Mouse (Mus musculus) liver, embryonic 14.5 days (tissue): ENCODE data around the gene Gulp1. TPM values are rescaled to one million over a fixed set of nuclear protein-coding genes. Genes with fewer than 3 reads are reported as not detected.

Source experiments
- ATAC-seq: fragments of 200-750 bp; cut with Nextera tagmentation; 2 replicates; pipeline ENCODE4 v1.8.0; 2017; ENCODE audit warnings: moderate number of reproducible peaks, mild to moderate bottlenecking, moderate library complexity; ENCODE audit not compliant: insufficient read depth
- DNase-seq, 3 experiments: peaks; one replicate each; pipeline ENCODE4 v3.0.0-alpha.2; 2012 to 2013; ENCODE audit warnings: low read depth in 3 of 3, low spot score in 3 of 3
- H3K27ac ChIP-seq: fragments of 300-500 bp; sonication (generic); 2 replicates; pipeline ENCODE4 v1.5.1; 2014; ENCODE audit warnings: moderate library complexity, mild to moderate bottlenecking, control low read depth, inconsistent platforms
- H3K27me3 ChIP-seq: fragments of 300-500 bp; sonication (generic); 2 replicates; pipeline ENCODE4 v1.6.1; 2014; ENCODE audit warnings: mild to moderate bottlenecking, low read length, moderate library complexity; ENCODE audit not compliant: control insufficient read depth, insufficient read depth
- H3K36me3 ChIP-seq: fragments of 300-500 bp; sonication (generic); replicated peaks from 2 replicates; pipeline ENCODE4 v1.6.1; 2014; ENCODE audit warnings: low read depth; ENCODE audit not compliant: control insufficient read depth, insufficient read depth
- H3K4me1 ChIP-seq, 2 experiments: fragments of 200-500 bp in 1 of 2; fragments of 300-500 bp in 1 of 2; sonication (generic) in 1 of 2; replicated peaks; 2 replicates each; pipeline ENCODE4 v1.6.1; 2012 to 2014; ENCODE audit warnings: antibody characterized with exemption in 1 of 2, inconsistent platforms in 1 of 2, low read length in 1 of 2; ENCODE audit not compliant: control insufficient read depth in 2 of 2, insufficient read depth in 2 of 2
- H3K4me2 ChIP-seq: fragments of 300-500 bp; sonication (generic); 2 replicates; pipeline ENCODE4 v1.6.1; 2014; ENCODE audit warnings: low read depth, mild to moderate bottlenecking, control low read depth, moderate library complexity
- H3K4me3 ChIP-seq, 2 experiments: fragments of 200-500 bp in 1 of 2; fragments of 300-500 bp in 1 of 2; sonication (generic) in 1 of 2; 2 replicates each; pipeline ENCODE4 v1.5.1; 2012 to 2014; ENCODE audit warnings: low read depth in 2 of 2, low read length in 2 of 2, mild to moderate bottlenecking in 2 of 2, control low read depth in 1 of 2, inconsistent platforms in 1 of 2, moderate library complexity in 1 of 2; ENCODE audit not compliant: insufficient read depth in 1 of 2
- H3K9ac ChIP-seq: fragments of 300-500 bp; sonication (generic); replicated peaks from 2 replicates; pipeline ENCODE4 v1.6.1; 2014; ENCODE audit warnings: mild to moderate bottlenecking, control low read depth, moderate library complexity
- H3K9me3 ChIP-seq: fragments of 300-500 bp; sonication (generic); 2 replicates; pipeline ENCODE4 v1.6.1; 2016; ENCODE audit warnings: low read length, mixed read lengths; ENCODE audit not compliant: control insufficient read depth
- CTCF ChIP-seq: IDR thresholded peaks from 2 replicates; pipeline ENCODE4 v1.5.1; 2016; ENCODE audit warnings: antibody characterized with exemption, low read depth, control low read depth
- EP300 ChIP-seq: IDR thresholded peaks from 2 replicates; pipeline ENCODE4 v1.6.1; 2016; ENCODE audit warnings: antibody characterized with exemption, low read depth
- WGBS: fragments of 180-500 bp; shearing (Covaris S2); extraction: QIAGEN DNeasy Blood & Tissue Kit; methylation state at CpG from one replicate; pipeline ENCODE4 v1.1.7; 2014; ENCODE audit not compliant: insufficient replicate concordance; 5-methylcytosine and 5-hydroxymethylcytosine counted together
- polyA plus RNA-seq, 2 experiments: library from polyadenylated mRNA; depleted of rRNA in 1 of 2; stranded (reverse) in 1 of 2; unstranded in 1 of 2; fragments of >200 nt; fragmentation: Nextera tagmentation in 1 of 2; extraction: Ambion mirVana in 1 of 2; gene quantifications; 2 replicates each; pipeline versions ENCODE4 v1.2.1 to v1.2.3; 2012 to 2014

Gulp1 gene
- polyA plus RNA-seq, 2 experiments, result 0.28 to 0.55 TPM

DNA sequence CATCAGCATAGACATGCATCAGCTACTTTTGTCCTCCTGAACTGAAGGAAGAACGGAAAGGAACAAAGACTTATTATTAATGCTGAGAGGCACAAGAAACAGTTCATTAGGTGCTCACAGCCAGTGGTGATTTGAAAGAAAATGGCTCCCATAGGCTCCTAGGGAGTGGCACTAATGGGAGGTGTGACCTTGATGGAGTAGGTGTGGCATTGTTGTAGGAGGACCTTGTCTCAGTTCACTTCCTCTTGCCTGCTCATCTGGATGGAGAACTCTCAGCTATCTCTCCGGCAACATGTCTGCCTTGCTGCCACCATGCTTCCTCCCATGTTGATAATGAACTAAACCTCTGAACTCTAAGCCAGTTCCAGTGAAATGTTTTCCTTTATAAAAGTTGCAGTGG lies 17.0 kb downstream of the Gulp1 start:
- Histone ChIP-seq H3K27me3 (no peaks in the 10 kb centered on the region), H3K9me3 (no peaks in the 10 kb centered on the region), H3K4me2 (no peak overlapping the region), H3K36me3 (no peaks in the 10 kb centered on the region), H3K9ac (no peak overlapping the region), H3K27ac (no peak overlapping the region), H3K4me3 (no peak overlapping the region), H3K4me1 (no peaks in the 10 kb centered on the region)
- DNase-seq (no peak), ATAC-seq (no peak)
- TF ChIP-seq CTCF (no peak), EP300 (no peak)
- WGBS, result 53% methylated on average over 2 of the region's 2 CpGs

DNA sequence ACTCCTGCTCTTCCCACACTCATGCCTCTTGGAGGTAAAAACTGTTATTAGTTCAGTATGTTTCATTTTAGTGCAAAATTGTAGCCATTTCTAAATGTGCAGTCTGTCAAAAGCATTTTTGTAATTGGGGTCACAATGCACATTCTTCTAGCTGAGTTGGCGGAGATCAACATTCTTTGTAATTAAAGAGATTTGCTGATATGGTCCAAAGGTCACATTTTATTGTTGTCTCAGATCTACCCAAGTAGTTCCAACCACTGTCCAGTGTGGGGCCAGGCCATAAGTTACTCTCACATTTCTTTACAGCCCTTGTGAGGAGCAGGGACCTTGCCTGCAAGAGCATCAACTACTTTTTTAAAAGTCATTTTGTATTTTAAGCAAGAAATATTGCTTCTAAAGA lies 24.7 kb downstream of the Gulp1 start:
- Histone ChIP-seq H3K4me1 (no peaks in the 10 kb centered on the region), H3K9ac (no peak overlapping the region), H3K27ac (no peak overlapping the region), H3K9me3 (no peaks in the 10 kb centered on the region), H3K27me3 (no peaks in the 10 kb centered on the region), H3K4me2 (no peak overlapping the region), H3K4me3 (no peak overlapping the region), H3K36me3 (no peaks in the 10 kb centered on the region)
- ATAC-seq (no peak), DNase-seq (no peak)
- no peak for TF ChIP-seq CTCF
- TF ChIP-seq EP300, result no peak
- WGBS, result 62% methylated on average over 1 of the region's 1 CpGs

- Histone ChIP-seq H3K27me3 (no peaks in the 10 kb centered on the region), H3K4me1 (no peaks in the 10 kb centered on the region), H3K9ac (no peak overlapping the region), H3K4me2 (no peak overlapping the region), H3K4me3 (no peak overlapping the region), H3K9me3 (no peaks in the 10 kb centered on the region), H3K27ac (no peak overlapping the region), H3K36me3 (no peaks in the 10 kb centered on the region)
- DNase-seq (no peak), ATAC-seq (no peak)
- TF ChIP-seq EP300 (no peak), CTCF (no peak)
- WGBS, result 44% methylated on average over 2 of the region's 2 CpGs
Measured at GRCm38 (mm10) chr1:44576610-44577009, 25.3 kb downstream of the Gulp1 start.

DNA sequence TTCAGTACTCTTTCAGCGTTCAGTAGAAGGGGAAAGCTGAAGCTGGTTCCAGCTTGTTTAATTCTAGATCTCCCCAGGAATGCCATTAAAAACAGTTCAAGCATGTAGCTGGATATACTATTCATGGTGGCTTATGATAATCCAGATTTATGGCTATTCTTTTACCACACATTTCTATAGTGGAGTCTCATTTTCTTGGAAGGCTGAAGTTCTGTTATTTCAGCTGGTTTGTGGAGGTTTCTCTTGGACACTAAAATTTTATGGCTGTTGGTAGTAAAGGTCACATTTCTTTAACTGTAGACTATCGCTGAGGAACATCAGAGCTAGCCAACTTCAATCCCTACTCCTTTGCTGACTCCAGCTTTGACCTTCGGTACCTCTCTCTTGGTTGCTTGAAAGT lies 29.1 kb downstream of the Gulp1 start:
- 54% methylated on average over 3 of the region's 3 CpGs for WGBS
- ATAC-seq (no peak), DNase-seq (no peak)
- no peak for TF ChIP-seq EP300
- no peak for TF ChIP-seq CTCF
- Histone ChIP-seq H3K27ac (no peak overlapping the region), H3K4me1 (no peaks in the 10 kb centered on the region), H3K4me2 (no peak overlapping the region), H3K27me3 (no peaks in the 10 kb centered on the region), H3K36me3 (no peaks in the 10 kb centered on the region), H3K4me3 (no peak overlapping the region), H3K9ac (no peak overlapping the region), H3K9me3 (no peaks in the 10 kb centered on the region)

DNA sequence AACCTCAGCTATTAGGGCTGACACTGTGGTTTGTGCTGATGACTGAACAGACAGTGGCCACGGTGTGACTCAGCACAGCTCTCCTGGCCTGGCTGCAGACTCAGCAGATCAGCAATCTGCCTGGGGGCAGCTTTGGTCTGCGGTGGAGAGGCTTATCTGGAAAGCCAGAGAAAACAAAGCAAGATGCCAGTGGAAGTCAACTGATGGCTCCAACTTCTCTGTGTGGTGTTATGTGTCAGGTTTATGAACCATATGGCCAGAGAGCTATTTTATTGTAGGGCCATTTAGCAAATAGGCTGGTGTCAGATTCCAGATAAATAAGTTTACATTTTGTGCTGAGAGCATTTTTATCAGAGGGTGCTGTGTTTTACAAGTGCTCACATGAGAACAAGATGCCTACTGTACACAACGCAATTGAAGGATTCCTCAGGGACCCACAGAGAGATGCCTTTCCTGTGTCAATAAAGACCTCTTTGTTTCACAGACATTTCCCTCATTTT lies 33.6 kb downstream of the Gulp1 start:
- Histone ChIP-seq H3K9me3 (no peaks in the 10 kb centered on the region), H3K27me3 (no peaks in the 10 kb centered on the region), H3K27ac (no peak overlapping the region), H3K36me3 (no peaks in the 10 kb centered on the region), H3K4me1 (no peaks in the 10 kb centered on the region), H3K9ac (no peak overlapping the region), H3K4me2 (no peak overlapping the region), H3K4me3 (no peak overlapping the region)
- peak in 2 of 3 experiments; percentile 6 to 9 for DNase-seq
- peak; percentile 70; the same call in 1 of the 2 replicates for ATAC-seq
- 6% methylated on average over 3 of the region's 3 CpGs for WGBS
- TF ChIP-seq EP300 (no peak), CTCF (no peak)
